Mouse (Mus musculus) 416B (cell line): ENCODE results near the gene Mxi1.

ENCODE experiments used
- DNase-seq: peaks from one replicate; pipeline ENCODE4 v3.0.0; 2011; ENCODE audit warnings: low read depth

Gene Mxi1

GRCm38 (mm10) chr19:53399213-53399612 lies 88.9 kb downstream of the Mxi1 start:
- peak; percentile 83 for DNase-seq

- peak; percentile 54 for DNase-seq
Measured at GRCm38 (mm10) chr19:53400332-53401110, 90.2 kb downstream of the Mxi1 start.

- no peak for DNase-seq
Measured at GRCm38 (mm10) chr19:53402741-53403432, 92.6 kb downstream of the Mxi1 start.

- DNase-seq: no peak
Measured at GRCm38 (mm10) chr19:53404219-53404836, 94.0 kb downstream of the Mxi1 start.

- no peak for DNase-seq
Measured at GRCm38 (mm10) chr19:53404837-53405356, 94.6 kb downstream of the Mxi1 start.

- peak; percentile 88 for DNase-seq
Measured at GRCm38 (mm10) chr19:53405810-53406209, 95.5 kb downstream of the Mxi1 start.

- no peak for DNase-seq
Measured at GRCm38 (mm10) chr19:53407350-53407749, 97.0 kb downstream of the Mxi1 start.

- peak; percentile 89 for DNase-seq
Measured at GRCm38 (mm10) chr19:53408398-53408797, 98.1 kb downstream of the Mxi1 start.

- peak; percentile 46 for DNase-seq
Measured at GRCm38 (mm10) chr19:53409663-53410307, 99.5 kb downstream of the Mxi1 start.

- DNase-seq: no peak
Measured at GRCm38 (mm10) chr19:53412149-53412848, 102.0 kb downstream of the Mxi1 start.

- no peak for DNase-seq
Measured at GRCm38 (mm10) chr19:53413617-53414380, 103.5 kb downstream of the Mxi1 start.

- DNase-seq: no peak
Measured at GRCm38 (mm10) chr19:53414650-53415049, 104.3 kb downstream of the Mxi1 start.

- DNase-seq: no peak
Measured at GRCm38 (mm10) chr19:53415198-53415597, 104.9 kb downstream of the Mxi1 start.

- DNase-seq: peak; percentile 93
Measured at GRCm38 (mm10) chr19:53419834-53420233, 109.5 kb downstream of the Mxi1 start.

- peak; percentile 96 for DNase-seq
Measured at GRCm38 (mm10) chr19:53420924-53421582, 110.7 kb downstream of the Mxi1 start.

- DNase-seq: no peak
Measured at GRCm38 (mm10) chr19:53421583-53422188, 111.4 kb downstream of the Mxi1 start.

- DNase-seq: no peak
Measured at GRCm38 (mm10) chr19:53422358-53423308, 112.3 kb downstream of the Mxi1 start.

- DNase-seq: no peak
Measured at GRCm38 (mm10) chr19:53423341-53423753, 113.0 kb downstream of the Mxi1 start.
